Mouse (Mus musculus): ENCODE results near the gene Gm20547. TPM values are rescaled to one million over a fixed set of nuclear protein-coding genes. Genes with fewer than 3 reads are reported as not detected.

Gene Gm20547
- polyA plus RNA-seq, 1 experiment = 0.13 TPM

DNA sequence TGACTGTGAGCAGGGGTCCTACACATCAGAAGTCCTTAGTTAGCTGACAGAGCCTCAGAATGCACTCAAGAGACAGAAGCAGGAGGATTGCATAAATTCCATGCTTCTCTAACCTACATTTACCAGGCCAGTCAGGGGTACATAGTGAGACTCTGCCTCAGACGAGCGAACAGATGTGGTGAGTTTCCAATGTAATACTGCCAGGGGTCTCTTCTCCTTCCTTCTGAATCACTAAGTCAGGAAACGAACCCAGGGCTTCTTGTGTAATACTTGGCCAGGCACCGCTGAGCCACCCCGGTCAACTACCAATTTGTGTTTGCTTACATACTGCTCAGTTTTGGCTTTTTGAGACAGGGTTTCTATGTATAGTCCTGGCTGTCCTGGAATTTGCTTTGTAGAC lies 6.1 kb upstream of the Gm20547 start:
- H3K27ac ChIP-seq (ENCODE audit: insufficient read depth, low read length) = no peak overlapping the region
- H3K4me3 ChIP-seq (ENCODE audit: insufficient read depth, low read length) = no peak overlapping the region
- no peaks in the 10 kb centered on the region for H3K4me1 ChIP-seq (ENCODE audit: control insufficient read depth, insufficient read depth, low read length)
- no peak for TF ChIP-seq CTCF (IDR thresholded peaks at IDR 0.05; ENCODE audit: extremely low read depth, insufficient read depth, low read length)
- TF ChIP-seq POLR2A (IDR thresholded peaks at IDR 0.05; ENCODE audit: extremely low read depth, insufficient read depth, low read length) = no peak

DNA sequence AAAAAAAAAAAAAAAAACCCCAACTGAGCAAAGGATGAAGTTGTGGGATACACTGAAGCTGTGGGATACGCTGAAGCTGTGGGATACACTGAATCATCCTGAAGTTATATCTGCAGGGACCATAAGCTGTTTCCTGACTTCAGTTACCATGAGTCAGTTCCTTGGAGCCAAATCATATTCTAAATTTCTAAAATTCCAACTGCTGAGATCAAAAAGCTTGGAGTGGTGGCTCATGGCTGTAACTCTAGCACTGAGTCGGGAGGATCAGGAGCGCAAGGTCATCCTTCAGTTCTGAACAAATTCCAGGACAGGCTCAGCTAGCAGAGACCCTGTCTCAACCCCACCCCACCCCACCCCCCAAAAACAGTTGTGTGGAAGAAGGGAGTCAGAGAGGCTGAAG lies 3.8 kb upstream of the Gm20547 start:
- H3K4me1 ChIP-seq (ENCODE audit: control insufficient read depth, insufficient read depth, low read length) = no peaks in the 10 kb centered on the region
- no peak overlapping the region for H3K27ac ChIP-seq (ENCODE audit: insufficient read depth, low read length)
- no peak for TF ChIP-seq POLR2A (IDR thresholded peaks at IDR 0.05; ENCODE audit: extremely low read depth, insufficient read depth, low read length)
- no peak for TF ChIP-seq CTCF (IDR thresholded peaks at IDR 0.05; ENCODE audit: extremely low read depth, insufficient read depth, low read length)
- no peak overlapping the region for H3K4me3 ChIP-seq (ENCODE audit: insufficient read depth, low read length)

DNA sequence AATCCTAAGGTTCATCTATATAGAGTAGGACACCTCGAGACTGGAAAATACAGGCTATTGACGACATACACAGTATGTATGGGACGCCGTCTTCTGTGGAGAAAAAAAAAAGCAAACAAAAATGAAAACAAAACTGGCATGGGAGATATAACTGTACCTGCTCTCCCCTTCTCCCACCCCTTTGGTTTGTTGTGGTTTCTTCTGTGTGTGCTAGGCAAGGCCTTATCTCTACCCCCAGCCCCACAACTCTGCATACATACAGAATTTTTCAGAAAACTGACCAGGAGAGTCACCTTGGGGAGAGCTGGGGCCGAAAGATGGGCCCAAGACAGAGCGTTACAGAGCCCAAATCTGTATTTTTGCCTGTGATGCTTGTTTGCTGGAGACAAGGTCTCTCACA lies 2.9 kb upstream of the Gm20547 start:
- H3K4me1 ChIP-seq (ENCODE audit: control insufficient read depth, insufficient read depth, low read length) = no peaks in the 10 kb centered on the region
- H3K27ac ChIP-seq (ENCODE audit: insufficient read depth, low read length) = no peak overlapping the region
- no peak overlapping the region for H3K4me3 ChIP-seq (ENCODE audit: insufficient read depth, low read length)
- TF ChIP-seq CTCF (IDR thresholded peaks at IDR 0.05; ENCODE audit: extremely low read depth, insufficient read depth, low read length) (no peak), POLR2A (IDR thresholded peaks at IDR 0.05; ENCODE audit: extremely low read depth, insufficient read depth, low read length) (no peak)

DNA sequence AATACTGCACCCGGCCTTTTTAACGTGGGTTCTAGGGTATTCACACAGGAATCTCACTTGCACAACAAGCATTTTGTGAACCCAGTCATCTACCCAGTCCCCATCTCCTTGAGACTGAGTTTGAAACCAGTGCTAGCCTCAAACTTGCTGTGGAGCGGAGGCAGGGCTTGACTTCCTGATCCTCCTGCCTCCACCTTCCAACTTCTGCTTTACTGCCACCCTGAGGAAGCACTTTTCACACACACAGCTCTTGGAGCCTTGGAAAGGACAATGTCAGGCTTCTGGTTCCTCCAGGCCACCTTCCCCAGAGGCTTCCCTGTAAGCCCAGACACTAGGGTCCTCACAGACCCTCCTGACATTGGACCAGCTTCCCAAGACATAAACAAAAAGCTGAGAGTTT lies 1.5 kb upstream of the Gm20547 start:
- Histone ChIP-seq H3K27ac (ENCODE audit: insufficient read depth, low read length) (no peak overlapping the region), H3K4me3 (ENCODE audit: insufficient read depth, low read length) (no peak overlapping the region), H3K4me1 (ENCODE audit: control insufficient read depth, insufficient read depth, low read length) (no peaks in the 10 kb centered on the region)
- TF ChIP-seq POLR2A (IDR thresholded peaks at IDR 0.05; ENCODE audit: extremely low read depth, insufficient read depth, low read length) (no peak), CTCF (IDR thresholded peaks at IDR 0.05; ENCODE audit: extremely low read depth, insufficient read depth, low read length) (no peak)

DNA sequence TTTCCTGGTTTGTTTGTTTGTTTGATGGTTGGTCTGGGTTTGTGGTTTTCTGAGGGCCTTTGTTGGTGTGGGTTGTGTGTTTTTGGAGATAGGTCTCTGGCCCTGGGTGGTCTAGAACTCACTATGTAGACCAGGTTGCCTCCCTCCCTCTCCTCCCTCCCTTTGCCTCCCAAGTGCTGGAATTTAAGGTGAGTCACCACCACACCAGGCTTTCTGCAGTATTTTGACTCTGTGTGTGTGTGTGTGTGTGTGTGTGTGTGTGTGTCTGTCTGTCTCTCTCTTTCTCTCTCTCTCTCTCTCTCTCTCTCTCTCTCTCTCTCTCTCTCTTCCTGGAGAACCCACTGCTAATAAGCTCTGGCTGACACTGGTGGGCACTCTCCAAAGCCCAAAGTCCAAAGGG lies 676 bp downstream of the Gm20547 start:
- Histone ChIP-seq H3K27ac (ENCODE audit: insufficient read depth, low read length) (no peak overlapping the region), H3K4me1 (ENCODE audit: control insufficient read depth, insufficient read depth, low read length) (no peaks in the 10 kb centered on the region), H3K4me3 (ENCODE audit: insufficient read depth, low read length) (no peak overlapping the region)
- TF ChIP-seq POLR2A (IDR thresholded peaks at IDR 0.05; ENCODE audit: extremely low read depth, insufficient read depth, low read length) (no peak), CTCF (IDR thresholded peaks at IDR 0.05; ENCODE audit: extremely low read depth, insufficient read depth, low read length) (no peak)

DNA sequence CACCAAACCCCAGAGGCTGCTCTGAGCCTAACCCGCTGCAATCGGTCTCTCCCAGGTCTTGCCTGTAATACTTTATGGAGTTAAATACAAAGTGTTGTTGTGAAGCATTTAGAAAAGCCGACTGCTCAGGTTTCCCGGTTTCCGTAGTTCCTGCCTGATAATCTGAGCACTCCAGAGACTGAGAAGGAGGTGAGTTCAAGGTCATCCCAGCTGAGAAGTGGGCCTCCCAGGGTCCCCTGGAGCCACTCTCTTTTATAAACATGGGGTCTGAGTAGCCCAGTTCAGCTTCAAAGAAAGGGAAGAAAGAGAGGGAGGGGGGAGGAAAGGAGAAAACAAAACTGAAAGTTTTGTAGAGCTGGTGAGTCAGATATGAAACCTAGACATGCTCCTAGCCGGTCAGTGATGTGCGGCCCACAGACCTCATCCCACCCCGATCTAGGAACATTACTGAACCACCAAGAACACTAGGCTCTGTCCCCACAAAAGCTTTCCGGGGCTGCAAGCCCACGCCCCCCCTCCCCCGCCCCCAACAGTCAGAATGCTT lies 2.4 kb downstream of the Gm20547 start, which contains the start of gene Zbtb12:
Gene Zbtb12 (plus strand): TSS at position 148 of the 544 bp plus-strand sequence.
- Histone ChIP-seq H3K4me3 (ENCODE audit: insufficient read depth, low read length) (no peak within 1 kb of the TSS), H3K4me1 (ENCODE audit: control insufficient read depth, insufficient read depth, low read length) (no peaks in the 10 kb centered on the region), H3K27ac (ENCODE audit: insufficient read depth, low read length) (no peak within 1 kb of the TSS)
- TF ChIP-seq CTCF (IDR thresholded peaks at IDR 0.05; ENCODE audit: extremely low read depth, insufficient read depth, low read length) (no peak), POLR2A (IDR thresholded peaks at IDR 0.05; ENCODE audit: extremely low read depth, insufficient read depth, low read length) (no peak)

DNA sequence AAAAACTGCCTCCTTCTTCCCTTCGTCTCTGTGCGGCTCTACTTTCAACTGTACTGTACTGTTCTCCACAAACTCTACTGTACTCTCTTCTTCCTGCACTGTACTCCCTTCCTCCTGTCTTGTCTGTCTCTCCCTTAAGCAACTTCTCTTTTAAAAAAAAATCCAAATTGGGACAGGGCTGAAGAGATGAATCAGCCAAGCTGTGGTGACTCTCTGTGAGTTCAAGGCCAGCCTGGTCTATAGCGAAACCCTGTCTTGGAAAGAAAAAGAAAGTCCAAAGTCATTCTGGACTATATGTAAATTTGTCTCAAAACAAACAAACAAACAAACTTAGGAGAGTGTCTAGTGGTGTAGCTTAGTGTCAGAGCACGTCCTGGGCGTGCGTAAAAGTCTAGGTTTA lies 7.5 kb downstream of the Gm20547 start:
- TF ChIP-seq CTCF (IDR thresholded peaks at IDR 0.05; ENCODE audit: extremely low read depth, insufficient read depth, low read length) = no peak
- no peak for TF ChIP-seq POLR2A (IDR thresholded peaks at IDR 0.05; ENCODE audit: extremely low read depth, insufficient read depth, low read length)
- Histone ChIP-seq H3K4me1 (ENCODE audit: control insufficient read depth, insufficient read depth, low read length) (no peaks in the 10 kb centered on the region), H3K4me3 (ENCODE audit: insufficient read depth, low read length) (no peak overlapping the region), H3K27ac (ENCODE audit: insufficient read depth, low read length) (no peak overlapping the region)

DNA sequence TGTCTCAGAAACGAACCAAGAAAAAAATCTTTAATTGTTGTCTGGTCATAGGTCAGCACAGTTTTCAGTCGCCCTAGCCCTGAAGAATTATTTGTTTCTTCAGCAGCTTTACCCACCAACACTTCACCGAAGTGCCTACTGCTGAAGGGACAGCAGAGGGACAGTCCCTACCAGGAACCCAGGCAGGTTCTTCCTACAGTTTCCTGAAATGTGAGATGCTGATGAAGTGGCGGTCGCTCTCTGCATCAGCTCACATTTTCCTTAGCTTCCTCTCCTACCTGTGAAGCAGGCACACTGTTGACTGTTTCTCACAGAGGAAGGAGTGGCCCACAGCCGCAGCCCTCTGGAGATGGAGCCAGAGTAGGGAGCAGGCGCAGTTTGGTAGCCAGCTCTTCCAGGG lies 15.9 kb downstream of the Gm20547 start:
- H3K4me1 ChIP-seq (ENCODE audit: control insufficient read depth, insufficient read depth, low read length) = no peaks in the 10 kb centered on the region
- no peak overlapping the region for H3K4me3 ChIP-seq (ENCODE audit: insufficient read depth, low read length)
- no peak overlapping the region for H3K27ac ChIP-seq (ENCODE audit: insufficient read depth, low read length)
- TF ChIP-seq POLR2A (IDR thresholded peaks at IDR 0.05; ENCODE audit: extremely low read depth, insufficient read depth, low read length) (no peak), CTCF (IDR thresholded peaks at IDR 0.05; ENCODE audit: extremely low read depth, insufficient read depth, low read length) (no peak)

DNA sequence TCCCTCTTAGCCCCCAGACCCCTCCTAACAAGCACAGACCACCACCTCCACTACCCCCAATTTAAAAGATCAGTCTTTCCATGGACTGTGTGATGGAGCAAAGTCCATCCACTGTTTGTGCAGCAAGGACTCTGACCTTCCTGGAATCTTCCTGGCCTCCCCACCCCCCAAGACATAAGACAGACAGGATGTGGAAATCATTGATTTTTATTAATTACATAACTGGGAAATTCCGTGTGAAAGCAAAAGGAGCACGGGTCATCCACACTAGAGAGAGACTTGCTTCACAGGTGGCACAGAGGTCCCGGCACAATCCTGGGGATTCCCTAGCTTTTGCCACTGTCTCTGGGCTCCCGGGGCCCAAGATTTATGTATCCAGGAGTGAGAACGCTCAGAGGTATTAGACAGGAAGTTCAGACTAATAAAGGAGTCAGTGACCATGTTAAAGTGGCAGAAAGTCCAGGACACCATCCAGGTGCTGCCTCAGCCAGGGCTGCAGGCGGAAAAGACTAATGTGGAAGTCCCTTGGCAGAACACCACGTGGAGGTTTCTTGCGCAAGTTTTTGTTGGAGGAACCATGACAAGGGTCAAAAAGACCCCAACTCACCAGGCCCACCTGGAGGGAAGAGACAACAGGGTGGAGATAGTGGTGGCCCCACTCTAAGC lies 19.3 kb downstream of the Gm20547 start, which contains the start of gene Cfb:
Gene Cfb (minus strand): TSS at position 103 of the 666 bp plus-strand sequence.
- TF ChIP-seq CTCF (IDR thresholded peaks at IDR 0.05; ENCODE audit: extremely low read depth, insufficient read depth, low read length) = no peak
- TF ChIP-seq POLR2A (IDR thresholded peaks at IDR 0.05; ENCODE audit: extremely low read depth, insufficient read depth, low read length) = no peak
- no peak within 1 kb of the TSS for H3K27ac ChIP-seq (ENCODE audit: insufficient read depth, low read length)
- no peak within 1 kb of the TSS for H3K4me3 ChIP-seq (ENCODE audit: insufficient read depth, low read length)
- no peaks in the 10 kb centered on the region for H3K4me1 ChIP-seq (ENCODE audit: control insufficient read depth, insufficient read depth, low read length)

DNA sequence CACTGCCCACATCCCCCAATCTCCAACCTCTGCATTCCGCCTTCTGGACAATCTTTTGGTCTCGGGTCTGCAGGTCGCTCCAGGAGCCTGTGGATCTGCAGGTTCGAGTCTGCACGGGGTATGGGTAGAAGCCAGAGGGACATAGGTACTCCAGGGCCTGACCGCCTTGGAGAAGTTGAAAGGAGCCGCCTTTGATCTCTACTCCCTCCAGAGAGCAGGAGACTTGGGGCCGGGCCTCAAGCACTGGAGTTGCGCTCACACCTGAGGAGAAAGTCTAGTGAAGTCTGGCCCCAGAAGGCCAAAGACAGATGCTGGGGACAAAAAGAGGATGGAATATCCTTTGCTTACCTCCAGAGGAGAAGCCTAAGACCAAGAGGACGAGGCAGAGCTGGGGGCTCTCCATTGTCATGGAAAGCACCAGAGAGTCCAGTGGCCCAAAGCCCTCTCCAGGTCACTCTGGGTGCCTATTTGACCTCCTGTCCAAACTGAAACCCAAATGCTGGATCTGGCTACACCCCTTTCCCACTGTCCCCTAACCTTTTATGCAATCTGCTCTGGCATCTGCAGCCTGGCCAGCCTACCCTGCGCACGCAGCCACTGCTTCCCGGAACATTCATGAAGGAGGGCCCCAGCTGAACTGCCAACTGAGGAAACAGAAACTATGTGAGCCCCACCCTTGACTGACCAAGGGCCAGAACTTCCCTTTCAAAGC lies 20.0 kb downstream of the Gm20547 start:
- H3K27ac ChIP-seq (ENCODE audit: insufficient read depth, low read length) = no peak overlapping the region
- H3K4me1 ChIP-seq (ENCODE audit: control insufficient read depth, insufficient read depth, low read length) = no peaks in the 10 kb centered on the region
- no peak for TF ChIP-seq POLR2A (IDR thresholded peaks at IDR 0.05; ENCODE audit: extremely low read depth, insufficient read depth, low read length)
- no peak for TF ChIP-seq CTCF (IDR thresholded peaks at IDR 0.05; ENCODE audit: extremely low read depth, insufficient read depth, low read length)
- no peak overlapping the region for H3K4me3 ChIP-seq (ENCODE audit: insufficient read depth, low read length)
